ENCODE assay signal across 12 mouse cellular contexts in the genomic region with DNA sequence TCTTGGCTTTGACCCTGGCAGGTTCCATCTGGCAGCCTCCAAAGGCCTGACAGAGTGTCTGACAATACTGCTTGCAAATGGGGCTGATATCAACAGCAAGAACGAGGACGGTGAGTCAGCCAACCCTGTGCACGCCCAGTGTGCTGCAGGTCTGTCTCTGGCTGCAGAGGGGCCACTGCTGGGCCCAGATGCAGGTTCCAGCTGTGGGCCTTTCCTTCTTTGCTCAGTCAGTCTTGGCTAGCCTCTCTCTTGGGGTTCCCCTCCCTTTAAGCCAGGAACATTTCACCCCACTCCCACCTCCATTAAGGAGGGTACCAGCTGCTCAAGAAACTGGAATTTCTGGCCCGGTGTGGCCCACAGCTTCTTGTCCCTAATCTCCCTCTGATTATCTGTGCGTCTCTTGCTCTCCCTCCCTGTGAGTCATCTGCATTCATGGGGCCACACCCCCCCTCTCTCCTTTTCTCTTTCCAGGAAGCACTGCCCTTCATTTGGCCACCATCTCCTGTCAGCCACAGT. TPM values are rescaled to one million over a fixed set of nuclear protein-coding genes. Genes with fewer than 3 reads are reported as not detected.
DNase-seq lines count a peak whose midpoint lies in the region; ATAC-seq lines count a peak whose summit lies in the region.
"Had no signal": no experiment of that assay in that cellular context is flagged by ENCODE, and none has a peak within 500 bp of the region (broad histone marks: within the 10 kb centered on the region; RNA-seq: fewer than 3 reads in every experiment).

No protein-coding gene starts in this region.

- no peak overlapping the region for H3K9ac ChIP-seq in limb, embryonic 15.5 days
- H3K9ac ChIP-seq in stomach, embryonic 14.5 days (replicated peaks; ENCODE audit: low read depth, low read length): peak overlapping the region; percentile 10; the same call in 1 of the 2 replicates
- H3K9ac ChIP-seq in kidney, embryonic 14.5 days (ENCODE audit: low read depth, low read length): no peak overlapping the region
- H3K9ac ChIP-seq: forebrain, embryonic 12.5 days had no signal

- no peaks in the 10 kb centered on the region for H3K36me3 ChIP-seq in limb, embryonic 15.5 days
- H3K36me3 ChIP-seq in limb, embryonic 10.5 days: no peaks in the 10 kb centered on the region
- no peaks in the 10 kb centered on the region for H3K36me3 ChIP-seq in stomach, embryonic 14.5 days (ENCODE audit: control insufficient read depth, insufficient read depth, low read length)
- H3K36me3 ChIP-seq in kidney, embryonic 14.5 days (ENCODE audit: control insufficient read depth, insufficient read depth, low read length): no peaks in the 10 kb centered on the region
- H3K36me3 ChIP-seq: forebrain, embryonic 12.5 days had no signal

- H3K27me3 ChIP-seq in limb, embryonic 15.5 days: peaks cover 7% of the 10 kb centered on the region
- peaks cover 67% of the 10 kb centered on the region for H3K27me3 ChIP-seq in limb, embryonic 10.5 days (ENCODE audit: low read depth, poor library complexity, severe bottlenecking)
- no peaks in the 10 kb centered on the region for H3K27me3 ChIP-seq in stomach, embryonic 14.5 days (ENCODE audit: control insufficient read depth, insufficient read depth, low read length)
- peaks cover under 1% of the 10 kb centered on the region for H3K27me3 ChIP-seq in kidney, embryonic 14.5 days (ENCODE audit: control insufficient read depth, insufficient read depth, low read length)

- no peak overlapping the region for H3K4me2 ChIP-seq in limb, embryonic 15.5 days
- no peak overlapping the region for H3K4me2 ChIP-seq in stomach, embryonic 14.5 days (replicated peaks; ENCODE audit: low read depth, low read length)
- H3K4me2 ChIP-seq in kidney, embryonic 14.5 days (replicated peaks; ENCODE audit: low read depth, low read length): no peak overlapping the region
- H3K4me2 ChIP-seq: forebrain, embryonic 12.5 days had no signal

- H3K4me3 ChIP-seq in limb, embryonic 15.5 days: no peak overlapping the region
- H3K4me3 ChIP-seq in limb, embryonic 10.5 days: no peak overlapping the region
- H3K4me3 ChIP-seq in stomach, embryonic 14.5 days (ENCODE audit: low read depth, low read length): no peak overlapping the region
- no peak overlapping the region for H3K4me3 ChIP-seq in kidney, embryonic 14.5 days (ENCODE audit: low read length)
- H3K4me3 ChIP-seq: forebrain, embryonic 12.5 days had no signal

- H3K4me1 ChIP-seq in limb, embryonic 15.5 days: peaks cover 14% of the 10 kb centered on the region
- peaks cover 19% of the 10 kb centered on the region for H3K4me1 ChIP-seq in limb, embryonic 10.5 days
- 0 out of 2 replicates have a peak, but pooled peaks cover 4% of the 10 kb centered on the region for H3K4me1 ChIP-seq in stomach, embryonic 14.5 days (ENCODE audit: control insufficient read depth, insufficient read depth, low read length)
- peaks cover 13% of the 10 kb centered on the region for H3K4me1 ChIP-seq in kidney, embryonic 14.5 days (ENCODE audit: control insufficient read depth, insufficient read depth, low read length)

- ATAC-seq in limb, embryonic 15.5 days (ENCODE audit: insufficient number of reproducible peaks, low FRiP score, low TSS enrichment, low read depth): peak; percentile 53; the same call in 1 of the 2 replicates
- ATAC-seq in stomach, embryonic 14.5 days (ENCODE audit: insufficient number of reproducible peaks, insufficient read depth, low FRiP score, low read depth): peak; percentile 19; the same call in 1 of the 2 replicates
- ATAC-seq in monocyte, adult 5-6 weeks (replicated peaks; ENCODE audit: insufficient number of reproducible peaks, low FRiP score, low TSS enrichment, poor library complexity, severe bottlenecking): no peak
- no peak for ATAC-seq in kidney, embryonic 14.5 days (ENCODE audit: low FRiP score, low TSS enrichment)
- ATAC-seq: lung, postnatal 0 days had no signal

- no peaks in the 10 kb centered on the region for H3K9me3 ChIP-seq in limb, embryonic 15.5 days
- H3K9me3 ChIP-seq in limb, embryonic 10.5 days (replicated peaks): no peaks in the 10 kb centered on the region
- no peaks in the 10 kb centered on the region for H3K9me3 ChIP-seq in stomach, embryonic 14.5 days (ENCODE audit: control insufficient read depth, low read depth, low read length)
- H3K9me3 ChIP-seq in kidney, embryonic 14.5 days (ENCODE audit: control insufficient read depth, low read length): no peaks in the 10 kb centered on the region
- H3K9me3 ChIP-seq: forebrain, embryonic 12.5 days had no signal

- no peak for DNase-seq in limb, embryonic 10.5 days (ENCODE audit: low spot score)
- peak; percentile 69 for DNase-seq in ES-CJ7 (ENCODE audit: low read depth, low spot score)
- peak; percentile 55 for DNase-seq in adrenal gland, postnatal 25 days
- no peak for DNase-seq in embryo, embryonic 10.5 days (ENCODE audit: low spot score)
- DNase-seq: kidney, postnatal 25 days had no signal

- 27% methylated on average over 5 of the region's 5 CpGs for WGBS in limb, embryonic 15.5 days
- 28% methylated on average over 5 of the region's 5 CpGs for WGBS in limb, embryonic 10.5 days
- WGBS in stomach, embryonic 14.5 days: 23% methylated on average over 5 of the region's 5 CpGs
- 40% methylated on average over 5 of the region's 5 CpGs for WGBS in kidney, embryonic 14.5 days

- H3K27ac ChIP-seq in limb, embryonic 15.5 days: no peak overlapping the region
- H3K27ac ChIP-seq in limb, embryonic 10.5 days: no peak overlapping the region
- peak overlapping the region; percentile 21; the same call in 1 of the 2 replicates for H3K27ac ChIP-seq in stomach, embryonic 14.5 days (ENCODE audit: low read length)
- H3K27ac ChIP-seq in kidney, embryonic 14.5 days (ENCODE audit: low read depth, low read length): no peak overlapping the region
- H3K27ac ChIP-seq: forebrain, embryonic 12.5 days had no signal

RNA-seq across cellular contexts. Expression of gene Ankrd35, which starts 9.3 kb away (rescaled TPM):
- polyA plus RNA-seq in limb, embryonic 15.5 days (2015; fragmentation: Nextera tagmentation; extraction: Ambion mirVana): 11.4 and 12.8 TPM in 2 replicates
- polyA plus RNA-seq in limb, embryonic 10.5 days (2016; fragmentation: Nextera tagmentation; extraction: Ambion mirVana): 0.09 and 0.10 TPM in 2 replicates
- 2.3 and 3.2 TPM in 2 replicates for total RNA-seq in adrenal gland, postnatal 25 days (2021)
- 0.82 and 1.1 TPM in 2 replicates for polyA plus RNA-seq in stomach, embryonic 14.5 days (2014; fragmentation: Nextera tagmentation; extraction: Ambion mirVana)
- 0.21 to 0.68 TPM (median 0.38 TPM) in 3 replicates for total RNA-seq in monocyte, adult 5-6 weeks (2017)
- polyA plus RNA-seq in kidney, embryonic 14.5 days (2014; fragmentation: Nextera tagmentation; extraction: Ambion mirVana): 0.33 and 0.37 TPM in 2 replicates
- total RNA-seq: hematopoietic stem cell, adult 5-6 weeks had no signal

RNA-seq across cellular contexts. Expression of gene Pias3, which starts 17.0 kb away (rescaled TPM):
- 65.2 and 66.5 TPM in 2 replicates for polyA plus RNA-seq in limb, embryonic 15.5 days (2015; fragmentation: Nextera tagmentation; extraction: Ambion mirVana)
- 36.4 and 58.3 TPM in 2 replicates for polyA plus RNA-seq in limb, embryonic 10.5 days (2016; fragmentation: Nextera tagmentation; extraction: Ambion mirVana)
- 27.6 and 33.1 TPM in 2 replicates for total RNA-seq in adrenal gland, postnatal 25 days (2021)
- polyA plus RNA-seq in stomach, embryonic 14.5 days (2014; fragmentation: Nextera tagmentation; extraction: Ambion mirVana): 52.6 and 59.4 TPM in 2 replicates
- total RNA-seq in monocyte, adult 5-6 weeks (2017): 6.2 to 29.1 TPM (median 14.9 TPM) in 3 replicates
- 36.5 and 55.7 TPM in 2 replicates for polyA plus RNA-seq in kidney, embryonic 14.5 days (2014; fragmentation: Nextera tagmentation; extraction: Ambion mirVana)

RNA-seq across cellular contexts. Expression of gene Nudt17, which starts 29.1 kb away (rescaled TPM):
- polyA plus RNA-seq in limb, embryonic 15.5 days (2015; fragmentation: Nextera tagmentation; extraction: Ambion mirVana): 16.8 and 17.9 TPM in 2 replicates
- 9.1 and 9.6 TPM in 2 replicates for polyA plus RNA-seq in limb, embryonic 10.5 days (2016; fragmentation: Nextera tagmentation; extraction: Ambion mirVana)
- 0.67 TPM in 1 of 2 replicates, not detected in the other for total RNA-seq in adrenal gland, postnatal 25 days (2021)
- polyA plus RNA-seq in stomach, embryonic 14.5 days (2014; fragmentation: Nextera tagmentation; extraction: Ambion mirVana): 8.7 and 9.3 TPM in 2 replicates
- 0.57 to 2.7 TPM in 2 of 3 replicates, not detected in the other for total RNA-seq in monocyte, adult 5-6 weeks (2017)
- 10.4 and 10.8 TPM in 2 replicates for polyA plus RNA-seq in kidney, embryonic 14.5 days (2014; fragmentation: Nextera tagmentation; extraction: Ambion mirVana)
- total RNA-seq: hematopoietic stem cell, adult 5-6 weeks had no signal

RNA-seq across cellular contexts. Expression of gene Itga10, which starts 33.8 kb away (rescaled TPM):
- 4.9 and 5.7 TPM in 2 replicates for polyA plus RNA-seq in limb, embryonic 15.5 days (2015; fragmentation: Nextera tagmentation; extraction: Ambion mirVana)
- polyA plus RNA-seq in limb, embryonic 10.5 days (2016; fragmentation: Nextera tagmentation; extraction: Ambion mirVana): 0.58 and 0.80 TPM in 2 replicates
- total RNA-seq in adrenal gland, postnatal 25 days (2021): 1.9 and 2.0 TPM in 2 replicates
- 0.88 and 1.00 TPM in 2 replicates for polyA plus RNA-seq in stomach, embryonic 14.5 days (2014; fragmentation: Nextera tagmentation; extraction: Ambion mirVana)
- 0.21 to 1.2 TPM (median 0.38 TPM) in 3 replicates for total RNA-seq in monocyte, adult 5-6 weeks (2017)
- 0.73 and 1.1 TPM in 2 replicates for polyA plus RNA-seq in kidney, embryonic 14.5 days (2014; fragmentation: Nextera tagmentation; extraction: Ambion mirVana)
- total RNA-seq: hematopoietic stem cell, adult 5-6 weeks had no signal

RNA-seq across cellular contexts. Expression of gene Gm42957, which starts 43.9 kb away (rescaled TPM):
- 0.29 and 0.37 TPM in 2 replicates for polyA plus RNA-seq in limb, embryonic 15.5 days (2015; fragmentation: Nextera tagmentation; extraction: Ambion mirVana)
- polyA plus RNA-seq in limb, embryonic 10.5 days (2016; fragmentation: Nextera tagmentation; extraction: Ambion mirVana): 0.08 and 0.14 TPM in 2 replicates
- 0.55 and 0.71 TPM in 2 replicates for total RNA-seq in adrenal gland, postnatal 25 days (2021)
- polyA plus RNA-seq in stomach, embryonic 14.5 days (2014; fragmentation: Nextera tagmentation; extraction: Ambion mirVana): 0.07 TPM in 1 of 2 replicates, not detected in the other
- 0.19 TPM in 1 of 3 replicates, not detected in the others for total RNA-seq in monocyte, adult 5-6 weeks (2017)
- not detected in 2 replicates for polyA plus RNA-seq in kidney, embryonic 14.5 days (2014; fragmentation: Nextera tagmentation; extraction: Ambion mirVana)
- total RNA-seq: hematopoietic stem cell, adult 5-6 weeks had no signal
- polyA plus RNA-seq: forebrain, embryonic 12.5 days; lung, postnatal 0 days had no signal

Comparison
In these comparisons a context has a peak if more than half of its experiments do, and no peak if none do; other contexts are left out.
1. ATAC-seq: peak in limb, embryonic 15.5 days (single experiment) and stomach, embryonic 14.5 days (single experiment); none in monocyte, adult 5-6 weeks (single experiment) and kidney, embryonic 14.5 days (single experiment).
2. DNase-seq: peak in ES-CJ7 (single experiment) and adrenal gland, postnatal 25 days (single experiment); none in limb, embryonic 10.5 days (single experiment) and embryo, embryonic 10.5 days (single experiment).